Mouse (Mus musculus) inflammation-experienced regulatory T-cells, adult 6 months (primary cell): ENCODE results near the gene Sgce. TPM values are rescaled to one million over a fixed set of nuclear protein-coding genes. Genes with fewer than 3 reads are reported as not detected.
"Not testable (repeated sequence)": the region's sequence is repeated elsewhere in the genome, so short reads cannot be mapped to it uniquely, and the experiment has no call there.

Source experiments
- ATAC-seq: one replicate; pipeline ENCODE4 v1.8.0; 2017
- polyA plus RNA-seq, 3 experiments: library from polyadenylated mRNA; unstranded; fragments of 100-300 nt; shearing (Covaris generic); gene quantifications; one replicate each; pipeline ENCODE4 v1.2.1; 2017

The Sgce gene
- polyA plus RNA-seq = under 1 TPM in 1 of 3 experiments, not detected in 2; 0.34 TPM

GRCm38 (mm10) chr6:4746696-4747439 is at the start of gene Sgce, which contains the start of gene Peg10:
Gene Sgce (minus strand): TSS chr6:4747207.
Gene Peg10 (plus strand): TSS chr6:4747306.
- no peak for ATAC-seq

DNA sequence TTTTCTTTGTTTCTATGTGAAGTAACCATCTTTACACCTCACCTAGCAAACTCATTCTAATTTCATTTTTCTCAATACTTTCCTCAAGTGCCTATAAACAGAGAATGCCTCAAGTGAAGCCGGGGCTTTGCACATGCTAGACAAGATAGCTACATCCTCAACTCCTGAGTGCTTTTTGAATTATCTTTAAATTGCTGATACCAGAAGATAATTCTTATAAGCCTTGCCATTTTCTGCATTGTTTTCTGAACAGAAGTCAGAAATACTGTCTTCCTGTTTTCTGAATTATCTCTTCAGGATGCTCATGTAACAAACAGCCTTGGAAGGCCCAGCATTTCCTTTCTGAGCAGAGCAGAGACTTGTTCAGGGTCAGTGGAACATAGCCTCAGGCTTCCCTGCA is 49.3 kb upstream of the Sgce start:
- ATAC-seq = no peak

DNA sequence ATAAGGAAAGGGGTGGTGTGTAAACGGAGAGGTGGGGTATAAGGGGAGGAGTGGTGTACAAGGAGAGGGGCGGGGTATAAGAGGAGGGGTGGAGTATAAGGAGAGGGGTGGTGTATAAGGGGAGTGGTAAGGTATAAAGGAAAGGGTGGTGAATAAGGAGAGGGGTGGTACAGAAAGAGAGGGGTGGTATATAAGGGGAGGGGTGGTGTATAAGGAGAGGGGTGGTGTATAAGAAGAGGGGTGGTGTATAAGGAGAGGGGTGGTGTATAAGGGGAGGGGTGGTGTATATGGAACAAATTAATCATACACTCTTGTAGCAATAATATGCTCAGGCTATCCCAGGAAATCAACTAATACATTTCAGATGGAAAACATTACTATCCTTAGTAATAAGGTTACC is 15.2 kb upstream of the Sgce start:
- ATAC-seq = no peak

DNA sequence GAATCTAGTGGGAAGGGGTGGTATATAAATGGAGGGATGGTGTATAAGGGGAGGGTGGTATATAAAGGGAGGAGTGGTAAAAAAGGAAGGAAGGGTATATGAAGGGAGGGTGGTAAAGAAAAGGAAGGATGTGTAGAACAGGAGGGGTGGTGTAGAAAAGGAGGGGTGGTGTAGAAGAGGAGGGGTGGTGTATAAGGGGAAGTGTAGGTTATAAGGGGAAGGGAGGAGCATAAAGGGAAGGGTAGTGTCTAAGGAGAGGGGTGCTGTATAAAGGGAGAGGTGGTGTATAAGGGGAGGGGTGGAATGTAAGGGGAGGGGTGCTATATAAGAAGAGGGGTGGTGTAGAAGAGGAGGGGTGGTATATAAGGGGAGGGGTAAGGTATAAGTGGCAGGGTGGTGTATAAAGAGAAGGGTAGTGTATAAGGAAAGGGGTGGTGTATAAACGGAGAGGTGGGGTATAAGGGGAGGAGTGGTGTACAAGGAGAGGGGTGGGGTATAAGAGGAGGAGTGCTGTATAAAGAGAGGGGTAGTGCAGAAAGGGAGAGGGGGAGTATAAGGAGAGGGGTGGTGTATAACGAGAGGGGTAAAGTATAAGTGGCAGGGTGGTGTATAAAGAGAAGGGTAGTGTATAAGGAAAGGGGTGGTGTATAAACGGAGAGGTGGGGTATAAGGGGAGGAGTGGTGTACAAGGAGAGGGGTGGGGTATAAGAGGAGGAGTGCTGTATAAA is 14.6 kb upstream of the Sgce start:
- not testable (repeated sequence) for ATAC-seq

DNA sequence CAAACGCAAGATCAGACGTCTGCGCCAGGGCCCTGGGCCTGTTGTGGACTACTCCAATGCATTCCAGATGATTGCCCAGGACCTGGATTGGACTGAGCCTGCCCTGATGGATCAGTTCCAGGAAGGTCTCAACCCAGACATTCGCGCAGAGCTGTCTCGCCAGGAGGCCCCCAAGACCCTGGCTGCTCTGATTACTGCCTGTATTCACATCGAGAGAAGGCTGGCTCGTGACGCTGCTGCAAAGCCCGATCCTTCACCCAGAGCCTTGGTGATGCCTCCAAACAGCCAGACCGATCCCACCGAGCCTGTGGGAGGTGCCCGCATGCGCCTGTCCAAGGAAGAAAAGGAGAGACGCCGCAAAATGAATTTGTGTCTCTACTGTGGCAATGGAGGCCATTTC is 7.9 kb upstream of the Sgce start:
- ATAC-seq = no peak

- ATAC-seq = no peak
Measured at GRCm38 (mm10) chr6:4754286-4754685, 7.3 kb upstream of the Sgce start.

- ATAC-seq = no peak
Measured at GRCm38 (mm10) chr6:4751355-4751754, 4.3 kb upstream of the Sgce start.

GRCm38 (mm10) chr6:4749091-4749490 is 2.1 kb upstream of the Sgce start:
- ATAC-seq = peak; percentile 21

GRCm38 (mm10) chr6:4748506-4748961 is 1.5 kb upstream of the Sgce start:
- no peak for ATAC-seq

GRCm38 (mm10) chr6:4747677-4748505 is 884 bp upstream of the Sgce start:
- no peak for ATAC-seq

DNA sequence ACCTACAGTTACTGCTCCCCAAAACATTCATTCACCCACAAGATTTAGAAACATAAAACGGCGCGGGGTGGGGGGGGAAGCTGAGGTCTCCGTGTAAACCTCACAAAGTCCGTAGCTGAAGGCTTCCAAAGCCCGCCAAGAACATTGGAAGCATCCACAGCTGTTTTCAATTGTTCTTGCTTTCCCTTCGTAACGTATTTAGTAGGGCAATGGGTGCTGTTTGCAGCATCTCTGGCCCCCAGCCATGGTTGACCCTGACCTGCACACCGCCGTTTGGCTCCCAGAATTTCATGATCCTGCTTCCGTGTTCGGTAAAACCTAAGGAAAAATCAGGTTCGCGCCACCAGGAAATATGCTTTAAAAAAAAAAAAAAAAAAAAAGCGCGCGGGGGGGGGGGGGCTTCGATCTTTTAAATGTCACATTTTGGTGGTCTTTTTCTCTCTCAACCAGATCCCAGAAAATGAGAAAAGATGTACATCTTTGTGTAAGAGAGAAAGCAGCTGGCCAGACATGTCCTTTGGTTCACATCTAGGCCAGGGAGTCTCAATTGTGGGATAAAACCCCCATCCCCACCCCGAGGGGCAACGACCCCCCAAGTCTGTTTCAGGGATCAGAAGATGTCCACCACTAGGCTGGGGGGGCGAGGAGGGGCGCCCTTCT is 841 bp downstream of the Sgce start:
- ATAC-seq = no peak

GRCm38 (mm10) chr6:4740511-4740910 is 6.5 kb downstream of the Sgce start:
- no peak for ATAC-seq

- no peak for ATAC-seq
Measured at GRCm38 (mm10) chr6:4739522-4740355, 7.3 kb downstream of the Sgce start.

GRCm38 (mm10) chr6:4738717-4739116 is 8.3 kb downstream of the Sgce start:
- no peak for ATAC-seq

DNA sequence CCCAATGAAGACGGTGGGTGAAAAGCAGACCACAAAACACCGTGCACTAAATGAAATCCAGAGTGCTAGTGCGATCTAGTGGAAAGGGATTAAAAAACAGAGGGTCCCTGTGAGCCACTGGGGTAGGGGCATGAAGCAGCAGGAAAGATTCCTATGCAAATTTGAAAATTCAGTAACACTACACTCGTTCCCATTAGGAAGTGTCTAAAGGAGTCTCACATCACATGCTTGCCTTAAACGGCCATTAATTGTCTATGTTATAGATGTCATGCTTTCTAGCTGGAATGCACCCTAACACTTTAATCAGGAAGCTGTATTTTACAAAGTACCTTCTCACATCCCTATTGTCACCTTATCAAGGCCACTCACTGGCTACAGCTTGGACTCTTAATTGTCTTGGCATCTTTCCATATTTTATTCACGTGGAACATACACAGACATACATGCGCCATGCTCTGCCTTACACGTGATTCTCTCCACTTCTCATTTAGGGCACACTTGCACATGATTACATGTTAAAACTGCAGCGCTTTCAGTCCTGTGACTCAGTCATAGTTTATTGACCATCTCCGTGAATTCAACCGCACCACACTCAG is 8.9 kb downstream of the Sgce start:
- no peak for ATAC-seq

DNA sequence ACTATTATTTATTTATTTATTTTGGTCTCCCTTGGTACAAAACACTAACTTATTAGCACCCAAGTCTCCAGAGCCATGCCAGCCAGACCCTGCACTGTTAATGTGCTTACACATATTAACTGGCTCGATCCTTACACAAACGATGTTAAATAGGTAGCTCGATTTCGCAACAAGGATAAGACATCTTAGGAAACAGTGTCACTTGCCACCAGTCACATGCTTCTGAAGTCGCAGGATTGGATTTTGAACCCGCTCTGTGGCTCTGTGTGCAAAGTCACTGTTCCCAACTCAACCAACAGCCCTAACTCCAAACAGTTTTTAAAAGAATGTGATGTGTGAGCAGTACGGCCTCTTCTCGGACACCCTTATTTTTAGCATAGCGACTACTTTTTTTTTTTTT is 10.6 kb downstream of the Sgce start:
- ATAC-seq = no peak

GRCm38 (mm10) chr6:4733208-4733607 is 13.8 kb downstream of the Sgce start:
- no peak for ATAC-seq

DNA sequence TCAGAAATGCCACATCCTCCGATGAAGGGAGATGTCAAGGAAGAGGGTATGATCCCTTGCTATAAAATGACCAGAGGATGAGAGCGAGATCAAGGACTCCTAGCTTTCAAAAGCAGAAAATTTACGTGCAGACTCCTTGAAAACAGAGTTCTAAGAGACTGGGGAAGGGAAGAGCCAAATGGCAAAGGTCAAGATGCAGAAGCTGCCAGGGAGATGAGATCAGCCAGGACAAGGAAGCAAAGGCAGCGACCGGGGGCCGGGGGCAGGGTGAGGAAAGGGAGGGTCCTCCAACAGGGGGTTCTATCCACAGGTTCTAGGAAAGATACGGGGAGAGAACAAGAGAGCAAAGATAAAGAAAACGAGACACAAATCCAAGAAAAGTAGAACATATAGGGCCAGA is 15.3 kb downstream of the Sgce start:
- no peak for ATAC-seq

DNA sequence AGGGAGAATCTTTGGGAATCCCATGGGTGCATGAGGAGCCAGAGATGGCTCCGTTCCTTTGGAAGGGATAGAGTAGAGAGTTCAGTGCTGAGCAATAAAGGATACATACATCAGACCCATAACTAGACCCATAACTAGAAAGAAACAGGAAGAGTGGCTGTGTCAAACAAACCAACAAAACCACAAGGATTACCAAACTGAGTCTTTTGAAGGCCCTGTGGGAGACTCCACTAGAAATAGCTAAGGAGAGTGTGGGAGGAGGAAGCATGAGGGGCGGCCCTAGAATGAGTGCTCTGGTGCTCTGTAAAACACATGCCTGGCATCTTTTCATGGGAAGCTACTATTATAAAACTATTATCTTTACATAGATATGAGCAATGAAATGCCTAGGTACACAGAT is 18.7 kb downstream of the Sgce start:
- no peak for ATAC-seq

GRCm38 (mm10) chr6:4723998-4724757 is 22.8 kb downstream of the Sgce start:
- ATAC-seq = no peak
